Mouse (Mus musculus) yolk sac, embryonic 10.5 days (tissue): ENCODE results near the gene Kpna4.

Experiments
- DNase-seq: peaks from one replicate; pipeline ENCODE4 v3.0.0-alpha.2; 2017; ENCODE audit warnings: low spot score

Kpna4 gene

GRCm38 (mm10) chr3:69126509-69127345, at the start of gene Kpna4:
Kpna4 (minus strand) TSS chr3:69127113.
- peak; percentile 96 for DNase-seq

DNA sequence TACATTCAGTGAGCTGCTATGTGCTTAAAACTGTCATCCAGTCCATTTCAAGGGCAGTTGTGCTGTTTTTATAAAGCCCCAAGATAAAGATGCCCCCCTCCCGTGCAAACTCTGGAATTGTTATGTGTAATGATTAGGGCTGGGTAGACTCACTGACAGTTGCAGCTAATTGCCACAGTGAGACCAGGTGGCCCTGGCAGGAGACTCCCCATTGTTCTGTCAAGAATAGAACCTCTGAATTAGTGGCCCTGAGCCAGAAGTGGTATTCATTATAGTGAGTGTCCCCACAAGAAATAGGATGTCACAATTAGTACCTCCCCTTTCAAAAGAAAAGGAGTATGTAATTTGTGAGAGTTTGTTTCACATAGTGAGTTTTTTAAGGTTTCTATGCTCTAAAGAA, 48.3 kb upstream of the Kpna4 start:
- no peak for DNase-seq

DNA sequence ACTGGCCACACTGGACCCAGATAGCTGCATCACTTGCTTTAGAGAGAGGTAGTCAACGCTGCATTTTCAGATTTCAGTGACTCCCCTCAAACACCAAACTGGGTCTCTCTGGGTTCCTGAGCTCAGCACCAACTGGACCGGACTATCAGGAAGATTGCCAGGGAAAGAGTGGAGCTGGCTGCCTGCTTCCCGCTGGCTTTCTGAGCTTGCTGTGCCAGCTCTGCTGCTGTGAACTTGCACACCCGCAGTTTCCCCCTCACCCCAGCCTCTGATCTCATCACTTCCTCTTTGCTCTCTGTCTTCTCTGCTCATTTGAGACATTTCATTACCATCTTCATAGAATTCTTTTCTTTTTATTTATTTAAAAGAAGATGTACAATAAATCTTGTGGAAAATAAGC, 44.2 kb upstream of the Kpna4 start:
- no peak for DNase-seq

DNA sequence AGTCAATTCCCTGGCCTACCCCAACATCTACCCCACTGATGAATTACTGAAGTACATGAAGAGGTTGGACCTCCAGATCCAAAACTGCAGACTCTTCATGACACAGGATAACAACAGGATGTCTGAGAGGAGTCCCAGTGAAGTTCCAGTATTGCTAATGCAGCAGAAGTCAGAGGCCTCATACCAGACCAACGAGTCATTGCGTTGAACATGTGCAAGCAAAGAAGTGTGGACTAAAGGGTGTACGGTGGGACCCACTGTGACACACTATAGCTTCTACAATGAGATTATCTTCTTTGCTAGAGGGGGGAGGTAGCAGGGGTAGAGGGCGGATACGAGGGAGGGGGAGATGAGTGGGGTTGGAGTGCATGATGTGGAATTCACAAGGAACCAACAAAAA, 42.9 kb upstream of the Kpna4 start:
- DNase-seq = no peak

DNA sequence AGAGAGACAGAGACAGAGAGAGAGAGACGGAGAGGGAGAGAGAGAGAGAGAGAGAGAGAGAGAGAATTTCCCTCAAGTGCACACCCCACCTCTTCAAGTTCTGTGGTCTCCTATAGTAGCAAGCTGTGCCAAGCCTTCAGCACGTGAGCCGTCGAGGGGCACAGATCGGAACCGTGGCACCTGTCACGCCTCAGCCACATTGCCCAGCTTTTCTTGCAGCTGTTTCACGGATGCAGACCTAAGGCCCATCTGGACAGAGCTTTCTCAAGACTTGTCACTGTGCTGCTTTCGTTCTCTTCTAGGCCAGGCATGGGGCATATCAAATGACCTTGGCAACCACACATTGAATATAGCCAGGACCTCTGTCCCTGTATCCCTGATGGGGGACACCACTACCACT, 41.8 kb upstream of the Kpna4 start:
- DNase-seq = no peak

DNA sequence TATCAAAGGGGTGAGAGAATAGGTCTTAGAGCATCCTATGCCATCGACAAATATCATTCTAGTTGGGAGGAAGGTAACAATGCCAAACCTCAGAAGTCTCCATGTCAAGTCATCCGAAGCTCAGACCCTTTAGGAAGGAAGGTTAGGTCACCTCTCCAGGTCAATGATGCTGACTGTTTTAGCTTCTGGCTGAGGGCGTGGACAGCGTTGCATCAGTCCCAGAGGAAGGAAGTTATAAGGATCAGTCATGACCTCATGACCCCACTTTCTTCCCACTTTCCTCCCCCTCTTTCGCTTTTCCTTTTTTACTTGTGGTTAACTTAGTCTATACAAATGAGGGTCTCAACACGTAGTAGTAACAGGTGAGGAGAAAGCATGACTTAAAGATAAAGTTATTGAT, 36.1 kb upstream of the Kpna4 start:
- no peak for DNase-seq

- no peak for DNase-seq
These were observed 33.5 kb upstream of the Kpna4 start for GRCm38 (mm10) chr3:69160429-69160828.

GRCm38 (mm10) chr3:69159501-69159900, 32.6 kb upstream of the Kpna4 start:
- no peak for DNase-seq

DNA sequence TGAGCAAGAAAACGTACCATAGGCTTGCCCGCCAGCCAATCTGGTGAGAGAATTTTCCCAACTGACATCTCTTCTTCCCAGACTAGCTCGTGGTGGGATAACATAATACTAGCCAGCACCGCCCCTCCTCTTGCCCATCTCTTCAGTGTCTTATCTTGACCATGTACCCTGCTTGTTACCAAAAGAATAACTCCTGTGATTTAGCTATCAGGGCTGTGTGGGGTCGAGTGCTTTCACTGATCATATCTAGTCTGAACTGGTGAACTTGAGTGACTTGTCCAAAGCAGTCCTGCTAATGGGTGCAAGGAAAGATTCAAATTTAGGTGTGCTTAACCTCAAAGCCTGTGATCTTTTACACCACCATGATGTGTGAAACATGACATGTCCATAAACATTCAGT, 31.0 kb upstream of the Kpna4 start:
- no peak for DNase-seq

DNA sequence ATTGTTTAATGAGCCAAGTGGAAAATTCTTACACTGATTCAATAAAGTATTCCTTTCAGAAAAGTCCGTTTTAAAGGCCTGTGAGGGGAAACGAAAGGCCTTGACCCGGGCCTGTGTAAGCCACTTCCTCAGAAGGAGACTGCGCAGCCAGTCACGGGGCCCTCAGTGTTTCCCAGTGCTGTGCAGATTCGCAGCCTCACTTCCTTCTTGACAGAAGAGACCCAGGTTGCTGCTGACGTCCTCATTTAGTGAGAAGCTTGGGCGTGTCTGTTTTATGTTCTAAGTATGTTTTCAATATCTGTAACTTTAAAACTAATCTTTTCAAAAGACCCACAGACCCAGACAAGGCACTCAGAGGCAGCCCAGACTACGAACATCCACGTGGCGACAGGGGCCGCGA, 29.6 kb upstream of the Kpna4 start:
- DNase-seq = no peak

DNA sequence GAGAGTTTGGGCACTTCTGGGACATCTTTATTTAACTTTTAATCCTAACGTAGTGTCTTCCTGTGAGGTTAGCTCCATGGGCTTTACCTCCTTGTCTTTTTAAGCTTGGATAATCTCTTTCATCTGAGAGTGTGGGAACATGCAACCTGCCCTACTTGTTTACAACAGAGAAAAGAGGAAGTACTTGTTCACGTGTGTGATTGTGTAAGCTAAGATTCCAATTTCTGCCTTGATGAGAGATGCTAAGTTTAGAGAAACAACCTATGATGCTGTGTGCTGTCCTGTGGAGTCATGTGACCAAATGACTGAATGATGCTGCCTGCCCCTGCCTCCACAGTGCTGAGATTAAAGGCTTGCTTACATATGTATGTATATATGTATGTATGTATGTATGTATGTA, 27.8 kb upstream of the Kpna4 start:
- DNase-seq = no peak

DNA sequence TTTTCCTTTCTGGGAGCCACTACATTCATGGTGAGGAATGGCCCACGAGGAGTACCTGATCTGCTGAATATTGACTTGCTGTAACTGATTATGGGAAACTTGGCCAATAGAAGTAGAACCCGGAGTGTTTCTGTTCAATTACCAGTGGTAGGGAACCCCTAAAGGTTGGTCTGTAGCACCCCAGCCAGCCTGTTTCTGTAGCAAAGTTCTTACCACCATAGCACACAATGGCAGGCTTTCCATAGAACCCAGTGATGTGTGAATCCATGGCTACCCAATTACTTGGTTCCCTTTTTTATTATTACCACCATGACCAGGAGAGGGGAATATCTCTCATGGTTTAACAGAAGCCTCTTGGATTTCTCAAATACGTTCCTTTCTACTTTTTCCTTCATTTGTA, 24.0 kb upstream of the Kpna4 start:
- DNase-seq = no peak

- no peak for DNase-seq
These were observed 15.6 kb upstream of the Kpna4 start for GRCm38 (mm10) chr3:69142372-69142994.

- DNase-seq = no peak
These were observed 13.9 kb upstream of the Kpna4 start for GRCm38 (mm10) chr3:69140851-69141250.

GRCm38 (mm10) chr3:69136059-69136458, 9.1 kb upstream of the Kpna4 start:
- no peak for DNase-seq

GRCm38 (mm10) chr3:69130973-69131372, 4.1 kb upstream of the Kpna4 start:
- no peak for DNase-seq

GRCm38 (mm10) chr3:69127693-69128092, 780 bp upstream of the Kpna4 start:
- DNase-seq = peak; percentile 8

- DNase-seq = no peak
These were observed 399 bp upstream of the Kpna4 start for GRCm38 (mm10) chr3:69127346-69127678.

DNA sequence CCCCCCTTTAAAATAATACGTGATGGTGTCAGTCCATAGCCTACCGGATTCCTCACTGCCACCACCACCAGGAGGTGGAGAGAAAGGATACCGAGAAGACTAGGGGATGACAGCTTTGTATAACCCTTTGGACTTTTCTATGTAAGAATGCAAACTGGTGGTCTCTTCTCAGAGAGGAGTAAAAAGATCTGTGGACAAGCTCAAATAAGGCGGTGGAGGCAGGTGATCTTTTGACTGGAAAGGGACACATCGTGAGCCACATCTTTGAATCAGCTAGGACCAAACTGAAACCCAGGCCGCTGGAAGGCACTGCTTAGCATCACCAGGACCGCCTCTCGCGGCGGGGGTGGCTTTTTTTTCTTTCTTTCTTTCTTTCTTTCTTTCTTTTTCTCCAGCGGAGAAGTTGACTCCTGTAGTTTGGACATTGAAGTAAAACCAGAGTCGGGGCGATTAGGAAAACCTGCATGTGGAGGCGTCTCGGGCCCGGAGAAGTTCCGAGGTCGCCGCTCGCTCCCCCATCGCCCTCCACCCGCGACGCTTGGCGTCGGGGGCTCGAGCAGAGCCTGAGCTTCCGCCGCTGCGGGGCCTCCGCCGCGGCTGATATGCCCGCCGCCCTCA, 913 bp downstream of the Kpna4 start:
- DNase-seq = peak; percentile 53

DNA sequence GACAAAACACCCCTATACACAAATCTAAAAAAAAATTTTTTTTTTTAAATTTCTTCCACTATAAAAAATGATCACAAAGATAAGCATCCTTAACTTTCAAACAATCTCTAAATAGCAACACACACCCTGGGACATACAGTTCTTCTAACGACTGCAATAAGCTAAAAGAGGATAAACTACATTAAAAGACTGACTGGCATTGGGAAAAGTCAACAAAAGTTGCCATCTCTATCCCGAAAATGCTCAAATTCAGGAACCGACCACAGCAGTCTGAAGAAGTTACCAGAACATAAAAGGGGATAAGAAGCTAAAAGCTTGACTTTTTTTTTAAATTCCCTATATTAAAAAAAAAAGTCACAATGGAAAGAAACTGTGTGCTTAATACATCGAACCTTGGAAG, 1.5 kb downstream of the Kpna4 start:
- DNase-seq = no peak

GRCm38 (mm10) chr3:69118827-69119226, 8.1 kb downstream of the Kpna4 start:
- peak; percentile 10 for DNase-seq

- no peak for DNase-seq
These were observed 12.2 kb downstream of the Kpna4 start for GRCm38 (mm10) chr3:69114760-69115159.

- DNase-seq = no peak
These were observed 13.0 kb downstream of the Kpna4 start for GRCm38 (mm10) chr3:69113956-69114355.
